Mouse (Mus musculus): ENCODE data around the gene Cope. TPM values are rescaled to one million over a fixed set of nuclear protein-coding genes. Genes with fewer than 3 reads are reported as not detected.

Gene Cope
- polyA plus RNA-seq, 1 experiment from 2014 or later = 274 TPM

GRCm38 (mm10) chr8:70359411-70359810, 57.1 kb downstream of the Cope start:
- DNase-seq = peak; percentile 34
- WGBS = 27% methylated on average over 3 of the region's 3 CpGs
- no peaks in the 10 kb centered on the region for H3K4me1 ChIP-seq (ENCODE audit: control insufficient read depth, insufficient read depth, low read length)
- H3K9me3 ChIP-seq (ENCODE audit: control insufficient read depth, low read length) = no peaks in the 10 kb centered on the region
- no peaks in the 10 kb centered on the region for H3K27me3 ChIP-seq (ENCODE audit: control insufficient read depth, insufficient read depth, low read length)
- no peak for ATAC-seq (ENCODE audit: low FRiP score, low TSS enrichment)
- no peak overlapping the region for H3K4me3 ChIP-seq (replicated peaks; ENCODE audit: low read depth, low read length)
- H3K27ac ChIP-seq (replicated peaks; ENCODE audit: low read depth, low read length) = no peak overlapping the region
- H3K4me2 ChIP-seq (ENCODE audit: low read length) = no peak overlapping the region
- no peak overlapping the region for H3K9ac ChIP-seq (replicated peaks; ENCODE audit: low read length)
- H3K36me3 ChIP-seq (ENCODE audit: control insufficient read depth, insufficient read depth, low read length) = no peaks in the 10 kb centered on the region

DNA sequence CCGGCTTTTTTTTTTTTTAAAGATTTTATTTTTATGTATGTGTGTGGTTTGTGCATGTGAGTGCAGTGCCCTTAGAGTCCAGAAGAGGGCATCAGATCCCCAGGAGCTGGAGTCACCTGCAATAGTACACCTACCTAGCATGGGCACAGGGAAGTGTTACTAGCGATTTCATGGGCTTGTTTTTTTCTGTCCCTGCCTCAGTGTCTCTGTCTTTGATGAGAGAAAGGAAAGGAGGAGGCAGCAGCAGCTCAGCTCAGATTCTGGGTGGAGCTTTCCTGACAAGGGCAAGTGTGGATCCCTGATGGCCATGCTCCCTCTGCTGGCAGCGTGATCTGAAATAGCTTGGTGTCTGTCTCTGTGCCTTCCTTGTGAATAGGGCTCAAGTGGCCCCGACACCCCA, 58.5 kb downstream of the Cope start:
- no peak overlapping the region for H3K9ac ChIP-seq (replicated peaks; ENCODE audit: low read length)
- H3K4me2 ChIP-seq (ENCODE audit: low read length) = no peak overlapping the region
- H3K9me3 ChIP-seq (ENCODE audit: control insufficient read depth, low read length) = no peaks in the 10 kb centered on the region
- 48% methylated on average over 4 of the region's 4 CpGs for WGBS
- H3K27me3 ChIP-seq (ENCODE audit: control insufficient read depth, insufficient read depth, low read length) = no peaks in the 10 kb centered on the region
- ATAC-seq (ENCODE audit: low FRiP score, low TSS enrichment) (no peak), DNase-seq (no peak)
- no peak overlapping the region for H3K27ac ChIP-seq (replicated peaks; ENCODE audit: low read depth, low read length)
- no peaks in the 10 kb centered on the region for H3K4me1 ChIP-seq (ENCODE audit: control insufficient read depth, insufficient read depth, low read length)
- H3K4me3 ChIP-seq (replicated peaks; ENCODE audit: low read depth, low read length) = no peak overlapping the region
- H3K36me3 ChIP-seq (ENCODE audit: control insufficient read depth, insufficient read depth, low read length) = no peaks in the 10 kb centered on the region

- Histone ChIP-seq H3K9me3 (ENCODE audit: control insufficient read depth, low read length) (no peaks in the 10 kb centered on the region), H3K4me1 (ENCODE audit: control insufficient read depth, insufficient read depth, low read length) (no peaks in the 10 kb centered on the region), H3K27me3 (ENCODE audit: control insufficient read depth, insufficient read depth, low read length) (no peaks in the 10 kb centered on the region)
Measured at GRCm38 (mm10) chr8:70361484-70362032, 59.2 kb downstream of the Cope start.

More at GRCm38 (mm10) chr8:70361484-70362032, 59.2 kb downstream of the Cope start:
- WGBS = 75% methylated on average over 10 of the region's 10 CpGs
- no peak overlapping the region for H3K4me2 ChIP-seq (ENCODE audit: low read length)
- H3K4me3 ChIP-seq (replicated peaks; ENCODE audit: low read depth, low read length) = no peak overlapping the region
- no peak overlapping the region for H3K27ac ChIP-seq (replicated peaks; ENCODE audit: low read depth, low read length)
- no peak for ATAC-seq (ENCODE audit: low FRiP score, low TSS enrichment)
- no peak overlapping the region for H3K9ac ChIP-seq (replicated peaks; ENCODE audit: low read length)
- no peak for DNase-seq
- no peaks in the 10 kb centered on the region for H3K36me3 ChIP-seq (ENCODE audit: control insufficient read depth, insufficient read depth, low read length)

Other genes starting within 250 kb of the Cope start
- gene Tm6sf2, start 229.6 kb upstream of the Cope start, polyA plus RNA-seq (2014; fragmentation: Nextera tagmentation; extraction: Ambion mirVana) = 2.0 and 2.1 TPM in 2 replicates
- 1.2 and 1.3 TPM in 2 replicates for gene Hapln4, start 219.1 kb upstream of the Cope start, polyA plus RNA-seq (2014; fragmentation: Nextera tagmentation; extraction: Ambion mirVana)
- gene Ncan, start 181.6 kb upstream of the Cope start, polyA plus RNA-seq (2014; fragmentation: Nextera tagmentation; extraction: Ambion mirVana) = 135 and 147 TPM in 2 replicates
- 25.8 and 43.4 TPM in 2 replicates for gene Nr2c2ap, start 171.2 kb upstream of the Cope start, polyA plus RNA-seq (2014; fragmentation: Nextera tagmentation; extraction: Ambion mirVana)
- gene Rfxank, start 163.4 kb upstream of the Cope start, polyA plus RNA-seq (2014; fragmentation: Nextera tagmentation; extraction: Ambion mirVana) = 6.7 and 7.5 TPM in 2 replicates
- gene Borcs8, start 163.0 kb upstream of the Cope start, polyA plus RNA-seq (2014; fragmentation: Nextera tagmentation; extraction: Ambion mirVana) = 64.2 and 71.2 TPM in 2 replicates
- gene Mef2b, start 162.8 kb upstream of the Cope start, polyA plus RNA-seq (2014; fragmentation: Nextera tagmentation; extraction: Ambion mirVana) = 0.46 and 0.50 TPM in 2 replicates
- gene Tmem161a, start 130.2 kb upstream of the Cope start, polyA plus RNA-seq (2014; fragmentation: Nextera tagmentation; extraction: Ambion mirVana) = 31.2 and 40.7 TPM in 2 replicates
- gene Slc25a42, start 90.2 kb upstream of the Cope start, polyA plus RNA-seq (2014; fragmentation: Nextera tagmentation; extraction: Ambion mirVana) = 5.1 and 5.6 TPM in 2 replicates
- 87.9 and 88.9 TPM in 2 replicates for gene Sugp2, start 68.3 kb upstream of the Cope start, polyA plus RNA-seq (2014; fragmentation: Nextera tagmentation; extraction: Ambion mirVana)
- gene Armc6, start 68.1 kb upstream of the Cope start, polyA plus RNA-seq (2014; fragmentation: Nextera tagmentation; extraction: Ambion mirVana) = 82.5 and 115 TPM in 2 replicates
- 24.0 and 34.4 TPM in 2 replicates for gene Homer3, start 19.7 kb upstream of the Cope start, polyA plus RNA-seq (2014; fragmentation: Nextera tagmentation; extraction: Ambion mirVana)
- gene Ddx49, start within 50 bp of the Cope start, polyA plus RNA-seq (2014; fragmentation: Nextera tagmentation; extraction: Ambion mirVana) = 44.8 and 48.8 TPM in 2 replicates
- 38.8 and 42.9 TPM in 2 replicates for gene Cers1, start 13.3 kb downstream of the Cope start, polyA plus RNA-seq (2014; fragmentation: Nextera tagmentation; extraction: Ambion mirVana)
- not detected in 2 replicates for gene Gdf1, start 27.3 kb downstream of the Cope start, polyA plus RNA-seq (2014; fragmentation: Nextera tagmentation; extraction: Ambion mirVana)
- gene Upf1, start 50.8 kb downstream of the Cope start, polyA plus RNA-seq (2014; fragmentation: Nextera tagmentation; extraction: Ambion mirVana) = 16.9 and 18.4 TPM in 2 replicates
- 0.47 TPM in 1 of 2 replicates, not detected in the other for gene Comp, start 71.0 kb downstream of the Cope start, polyA plus RNA-seq (2014; fragmentation: Nextera tagmentation; extraction: Ambion mirVana)
- 43.9 and 51.7 TPM in 2 replicates for gene Crtc1, start 137.1 kb downstream of the Cope start, polyA plus RNA-seq (2014; fragmentation: Nextera tagmentation; extraction: Ambion mirVana)
- 24.2 and 27.2 TPM in 2 replicates for gene Klhl26, start 174.4 kb downstream of the Cope start, polyA plus RNA-seq (2014; fragmentation: Nextera tagmentation; extraction: Ambion mirVana)
- 104 and 143 TPM in 2 replicates for gene Tmem59l, start 184.8 kb downstream of the Cope start, polyA plus RNA-seq (2014; fragmentation: Nextera tagmentation; extraction: Ambion mirVana)
- gene Crlf1, start 190.6 kb downstream of the Cope start, polyA plus RNA-seq (2014; fragmentation: Nextera tagmentation; extraction: Ambion mirVana) = 2.1 and 3.0 TPM in 2 replicates
- gene Rex1bd, start 204.2 kb downstream of the Cope start, polyA plus RNA-seq (2014; fragmentation: Nextera tagmentation; extraction: Ambion mirVana) = 152 and 190 TPM in 2 replicates
- gene Uba52, start 208.3 kb downstream of the Cope start, polyA plus RNA-seq (2014; fragmentation: Nextera tagmentation; extraction: Ambion mirVana) = 696 and 821 TPM in 2 replicates
- 328 and 408 TPM in 2 replicates for gene Fkbp8, start 225.2 kb downstream of the Cope start, polyA plus RNA-seq (2014; fragmentation: Nextera tagmentation; extraction: Ambion mirVana)
- gene Kxd1, start 225.4 kb downstream of the Cope start, polyA plus RNA-seq (2014; fragmentation: Nextera tagmentation; extraction: Ambion mirVana) = 50.7 and 52.6 TPM in 2 replicates
- gene Ell, start 236.9 kb downstream of the Cope start, polyA plus RNA-seq (2014; fragmentation: Nextera tagmentation; extraction: Ambion mirVana) = 14.9 and 17.1 TPM in 2 replicates

Measured in midbrain, embryonic 14.5 days (tissue).